Mouse (Mus musculus) G1E (cell line): ENCODE measurements around the gene Ndufa13.

Experiments
- CTCF ChIP-seq: IDR thresholded peaks from 2 replicates; pipeline ENCODE4 v1.5.1; 2012; ENCODE audit warnings: low read depth, low read length, inconsistent platforms, mixed read lengths
- GATA1 ChIP-seq: IDR thresholded peaks from 2 replicates; pipeline ENCODE4 v1.6.1; 2012; ENCODE audit warnings: borderline replicate concordance, low read length, inconsistent platforms, mixed read lengths
- POLR2AphosphoS5 ChIP-seq: IDR thresholded peaks from 2 replicates; pipeline ENCODE4 v1.6.1; 2012; ENCODE audit warnings: low read depth, low read length, inconsistent platforms; ENCODE audit not compliant: insufficient replicate concordance

GRCm38 (mm10) chr8:69899876-69900275, 2.5 kb downstream of the Ndufa13 start:
- no peak for TF ChIP-seq POLR2AphosphoS5
- no peak for TF ChIP-seq CTCF
- TF ChIP-seq GATA1: no peak
